Mouse (Mus musculus) CH12.LX (cell line): ENCODE measurements around the gene Rbfox1. TPM values are rescaled to one million over a fixed set of nuclear protein-coding genes. Genes with fewer than 3 reads are reported as not detected.

Experiments
- DNase-seq: peaks from one replicate; pipeline ENCODE4 v3.0.0-alpha.2; 2013; ENCODE audit errors: extremely low read depth
- H3K27ac ChIP-seq: 2 replicates; pipeline ENCODE4 v1.5.1; 2012; ENCODE audit warnings: low read depth, mild to moderate bottlenecking, control low read depth, moderate library complexity; ENCODE audit not compliant: insufficient read depth
- H3K27me3 ChIP-seq: replicated peaks from 2 replicates; pipeline ENCODE3; 2012; ENCODE audit warnings: inconsistent platforms
- H3K36me3 ChIP-seq, 2 experiments: replicated peaks in 1 of 2; 2 replicates each; pipeline versions ENCODE3 to v1.6.1; 2012; ENCODE audit warnings: inconsistent platforms in 1 of 2, low read length in 1 of 2, mild to moderate bottlenecking in 1 of 2, mixed read lengths in 1 of 2, moderate library complexity in 1 of 2; ENCODE audit not compliant: control insufficient read depth in 1 of 2, insufficient read depth in 1 of 2
- H3K4me1 ChIP-seq, 2 experiments: 2 replicates each; pipeline ENCODE4 v1.6.1; 2012; ENCODE audit warnings: inconsistent platforms in 1 of 2, moderate library complexity in 1 of 2; ENCODE audit not compliant: insufficient read depth in 2 of 2, control insufficient read depth in 1 of 2
- H3K4me2 ChIP-seq: 2 replicates; pipeline ENCODE4 v1.6.1; 2012; ENCODE audit warnings: low read depth, mild to moderate bottlenecking, control low read depth; ENCODE audit not compliant: poor library complexity, insufficient read depth, severe bottlenecking
- H3K4me3 ChIP-seq, 3 experiments: fragments of 150-350 bp in 1 of 3; sonication (generic) in 1 of 3; replicated peaks in 1 of 3; 2 replicates each; pipeline versions ENCODE3 to v1.5.1; 2011 to 2012; ENCODE audit warnings: low read depth in 2 of 3, low read length in 2 of 3, mild to moderate bottlenecking in 2 of 3, moderate library complexity in 2 of 3, control low read depth in 1 of 3, improper control_type of control experiment in 1 of 3, inconsistent platforms in 1 of 3, mixed read lengths in 1 of 3; ENCODE audit not compliant: poor library complexity in 1 of 3
- H3K79me2 ChIP-seq: replicated peaks from 2 replicates; pipeline ENCODE4 v1.6.1; 2012; ENCODE audit warnings: mild to moderate bottlenecking, moderate library complexity; ENCODE audit not compliant: control insufficient read depth, poor library complexity, insufficient read depth, severe bottlenecking; ENCODE audit errors: extremely low read depth
- H3K9ac ChIP-seq: 2 replicates; pipeline ENCODE4 v1.6.1; 2012; ENCODE audit warnings: low read depth, mild to moderate bottlenecking, control low read depth, moderate library complexity; ENCODE audit not compliant: insufficient read depth
- H3K9me3 ChIP-seq: replicated peaks from 2 replicates; pipeline ENCODE3; 2012; ENCODE audit warnings: low read length, inconsistent platforms, mixed read lengths
- CHD2 ChIP-seq: IDR thresholded peaks from 2 replicates; pipeline ENCODE4 v1.6.1; 2011; ENCODE audit warnings: low read length, improper control_type of control experiment
- CTCF ChIP-seq, 2 experiments: IDR thresholded peaks in 1 of 2; conservative IDR thresholded peaks in 1 of 2; 2 replicates each; pipeline ENCODE4 v1.5.1; 2011 to 2012; ENCODE audit warnings: low read depth in 2 of 2, low read length in 2 of 2, improper control_type of control experiment in 1 of 2, inconsistent platforms in 1 of 2, mild to moderate bottlenecking in 1 of 2, moderate library complexity in 1 of 2
- EP300 ChIP-seq: IDR thresholded peaks from 2 replicates; pipeline ENCODE4 v1.6.1; 2011; ENCODE audit warnings: low read length, improper control_type of control experiment
- GABPA ChIP-seq: IDR thresholded peaks from 2 replicates; pipeline ENCODE4 v1.6.1; 2012; ENCODE audit warnings: low read depth, low read length, improper control_type of control experiment, inconsistent platforms; ENCODE audit not compliant: insufficient replicate concordance
- HCFC1 ChIP-seq: IDR thresholded peaks from 2 replicates; pipeline ENCODE4 v1.6.1; 2012; ENCODE audit warnings: low read depth, mild to moderate bottlenecking, inconsistent platforms, low read length, improper control_type of control experiment
- IRF4 ChIP-seq: IDR thresholded peaks from 2 replicates; pipeline ENCODE4 v1.6.1; 2014; ENCODE audit warnings: low read depth, mild to moderate bottlenecking, inconsistent platforms, low read length, improper control_type of control experiment
- KAT2A ChIP-seq: IDR thresholded peaks from 2 replicates; pipeline ENCODE4 v1.6.1; 2012; ENCODE audit warnings: low read length, improper control_type of control experiment, inconsistent platforms; ENCODE audit not compliant: insufficient replicate concordance
- MAX ChIP-seq: IDR thresholded peaks from 2 replicates; pipeline ENCODE4 v1.6.1; 2011; ENCODE audit warnings: low read length, improper control_type of control experiment
- MEF2A ChIP-seq: IDR thresholded peaks from 2 replicates; pipeline ENCODE4 v1.6.1; 2014; ENCODE audit warnings: low read depth, mild to moderate bottlenecking, inconsistent platforms, low read length, improper control_type of control experiment, borderline replicate concordance
- MXI1 ChIP-seq: IDR thresholded peaks from 2 replicates; pipeline ENCODE4 v1.6.1; 2011; ENCODE audit warnings: mild to moderate bottlenecking, low read depth, low read length, improper control_type of control experiment
- PAX5 ChIP-seq: IDR thresholded peaks from 2 replicates; pipeline ENCODE4 v1.6.1; 2012; ENCODE audit warnings: low read length, inconsistent platforms, mixed read lengths
- POLR2A ChIP-seq: IDR thresholded peaks from 2 replicates; pipeline ENCODE4 v1.6.1; 2011; ENCODE audit warnings: low read depth, mild to moderate bottlenecking, improper control_type of control experiment, low read length
- POLR2AphosphoS2 ChIP-seq: IDR thresholded peaks from 2 replicates; pipeline ENCODE4 v1.6.1; 2011; ENCODE audit warnings: low read depth, low read length, improper control_type of control experiment
- RAD21 ChIP-seq: IDR thresholded peaks from 2 replicates; pipeline ENCODE4 v1.6.1; 2011; ENCODE audit warnings: low read depth, mild to moderate bottlenecking, low read length, improper control_type of control experiment, moderate library complexity
- RCOR1 ChIP-seq: conservative IDR thresholded peaks from 2 replicates; pipeline ENCODE4 v1.6.1; 2012; ENCODE audit warnings: low read depth, mild to moderate bottlenecking, inconsistent platforms, low read length, improper control_type of control experiment
- SIN3A ChIP-seq: IDR thresholded peaks from 2 replicates; pipeline ENCODE4 v1.6.1; 2012; ENCODE audit warnings: low read length, improper control_type of control experiment, inconsistent platforms
- SMC3 ChIP-seq: IDR thresholded peaks from 2 replicates; pipeline ENCODE4 v1.6.1; 2011; ENCODE audit warnings: low read depth, low read length, improper control_type of control experiment
- UBTF ChIP-seq: IDR thresholded peaks from 2 replicates; pipeline ENCODE4 v1.6.1; 2012; ENCODE audit warnings: low read depth, mild to moderate bottlenecking, inconsistent platforms, low read length, improper control_type of control experiment, moderate library complexity
- USF1 ChIP-seq: IDR thresholded peaks from 2 replicates; pipeline ENCODE4 v1.6.1; 2014; ENCODE audit warnings: low read depth, mild to moderate bottlenecking, inconsistent platforms, low read length, improper control_type of control experiment
- ZC3H11A ChIP-seq: IDR thresholded peaks from 2 replicates; pipeline ENCODE4 v1.6.1; 2012; ENCODE audit warnings: low read depth, mild to moderate bottlenecking, inconsistent platforms, low read length, improper control_type of control experiment
- ZKSCAN1 ChIP-seq: IDR thresholded peaks from 2 replicates; pipeline ENCODE4 v1.6.1; 2012; ENCODE audit warnings: low read depth, inconsistent platforms, low read length, improper control_type of control experiment, borderline replicate concordance
- ZNF384 ChIP-seq: IDR thresholded peaks from 2 replicates; pipeline ENCODE4 v1.6.1; 2012; ENCODE audit warnings: low read depth, low read length, improper control_type of control experiment, inconsistent platforms
- dilution Hi-C: fragments of 300-500 bp; cut with MboI; formaldehyde crosslinking; loops from 2 replicates; pipeline ENCODE4 v1.14.3; 2020; ENCODE audit warnings: low sequenced_read_pairs; ENCODE audit not compliant: extremely low pct_unique_long_range_greater_than_20kb, extremely low pct_ligation_motif_present
- in situ Hi-C: fragments of 300-500 bp; cut with MboI; formaldehyde crosslinking; loops from 3 replicates; pipeline ENCODE4 v1.14.3; 2019; ENCODE audit warnings: low sequenced_read_pairs, low pct_ligation_motif_present, low pct_unique_long_range_greater_than_20kb, mixed read lengths
- polyA plus RNA-seq: library from polyadenylated mRNA; unstranded; fragments of >175 nt; gene quantifications from 2 replicates; pipeline ENCODE4 v1.2.1, GENCODE M21; 2012; ENCODE audit warnings: low read depth; ENCODE audit not compliant: insufficient read length
- total RNA-seq, 2 experiments: library from RNA; depleted of rRNA; stranded (reverse); fragments of 300-350 nt in 1 of 2; fragments of >200 nt in 1 of 2; gene quantifications; 2 replicates each; pipeline ENCODE4 v1.2.3; 2012 to 2014

The Rbfox1 gene
- total and polyA plus RNA-seq, 3 experiments, result not detected

GRCm38 (mm10) chr16:6048601-6049000, 163.4 kb downstream of the Rbfox1 start:
- Histone ChIP-seq H3K9me3 (peaks cover 31% of the 10 kb centered on the region), H3K27ac (no peak overlapping the region), H3K79me2 (no peaks in the 10 kb centered on the region), H3K4me1 (no peaks in the 10 kb centered on the region), H3K36me3 (no peaks in the 10 kb centered on the region), H3K27me3 (no peaks in the 10 kb centered on the region), H3K4me2 (no peak overlapping the region), H3K9ac (no peak overlapping the region), H3K4me3 (no peak overlapping the region)
- in situ Hi-C loops (no loop called here), dilution Hi-C loops (no loop called here)
- no peak for TF ChIP-seq MEF2A
- TF ChIP-seq GABPA, result no peak
- no peak for TF ChIP-seq POLR2A
- TF ChIP-seq USF1, result no peak
- TF ChIP-seq RAD21, result no peak
- TF ChIP-seq EP300, result no peak
- no peak for TF ChIP-seq CTCF (conservative IDR thresholded peaks at IDR 0.05 in 1 of 2, IDR thresholded peaks at IDR 0.05 in 1 of 2; ENCODE audit: low read depth in 2 of 2, low read length in 2 of 2)
- no peak for TF ChIP-seq SMC3
- TF ChIP-seq MXI1, result no peak
- TF ChIP-seq POLR2AphosphoS2, result no peak
- no peak for DNase-seq

- no peak for DNase-seq
- no peaks in the 10 kb centered on the region for H3K79me2 ChIP-seq
- in situ Hi-C loops, result no loop called here
- H3K9me3 ChIP-seq, result peaks cover 57% of the 10 kb centered on the region
- H3K4me2 ChIP-seq, result no peak overlapping the region
- TF ChIP-seq UBTF (no peak), POLR2AphosphoS2 (no peak), EP300 (no peak), GABPA (no peak), ZNF384 (no peak), MXI1 (no peak), KAT2A (no peak), PAX5 (no peak), MAX (no peak), HCFC1 (no peak)
- TF ChIP-seq, all 38 proteins: peak for 0
- H3K36me3 ChIP-seq, result no peaks in the 10 kb centered on the region
- no peak overlapping the region for H3K4me3 ChIP-seq
- H3K27ac ChIP-seq, result no peak overlapping the region
- no peak overlapping the region for H3K9ac ChIP-seq
- no peaks in the 10 kb centered on the region for H3K4me1 ChIP-seq
- dilution Hi-C loops, result no loop called here
- H3K27me3 ChIP-seq, result no peaks in the 10 kb centered on the region
Observed at GRCm38 (mm10) chr16:6062495-6062894, 177.3 kb downstream of the Rbfox1 start.

- H3K27me3 ChIP-seq, result no peaks in the 10 kb centered on the region
- no peak for DNase-seq
- H3K79me2 ChIP-seq, result no peaks in the 10 kb centered on the region
- no peaks in the 10 kb centered on the region for H3K4me1 ChIP-seq
- no peaks in the 10 kb centered on the region for H3K36me3 ChIP-seq
- no peak overlapping the region for H3K27ac ChIP-seq
- H3K4me2 ChIP-seq, result no peak overlapping the region
- H3K9ac ChIP-seq, result no peak overlapping the region
- H3K4me3 ChIP-seq, result no peak overlapping the region
- in situ Hi-C loops, result no loop called here
- no peak for TF ChIP-seq GABPA
- no peak for TF ChIP-seq SIN3A
- no peak for TF ChIP-seq KAT2A
- no peak for TF ChIP-seq PAX5
- TF ChIP-seq SMC3, result no peak
- no peak for TF ChIP-seq CHD2
- TF ChIP-seq ZKSCAN1, result no peak
- no peak for TF ChIP-seq MAX
- no peak for TF ChIP-seq RCOR1
- no peak for TF ChIP-seq IRF4
- TF ChIP-seq ZC3H11A, result no peak
- H3K9me3 ChIP-seq, result peaks cover 51% of the 10 kb centered on the region
- dilution Hi-C loops, result no loop called here
Observed at GRCm38 (mm10) chr16:6065481-6065880, 180.3 kb downstream of the Rbfox1 start.
